Mouse (Mus musculus) kidney, adult 2 months (tissue): Measurements from ENCODE around the gene Ciz1.

Source experiments
- CTCF ChIP-seq: fragments of 200-500 bp; conservative IDR thresholded peaks from 2 replicates; pipeline ENCODE4 v1.5.1; 2011; ENCODE audit warnings: low read depth, mild to moderate bottlenecking, control low read depth, low read length, moderate library complexity, mixed read lengths; ENCODE audit not compliant: insufficient read depth, insufficient read length
- POLR2A ChIP-seq: fragments of 200-500 bp; IDR thresholded peaks from one replicate; pipeline ENCODE4 v1.6.1; 2011; ENCODE audit warnings: low read depth, low read length, control low read depth

- TF ChIP-seq CTCF: no peak
- no peak for TF ChIP-seq POLR2A
These were observed 65.4 kb downstream of the Ciz1 start for GRCm38 (mm10) chr2:32417486-32417885.
